Mouse (Mus musculus) myocyte (in vitro differentiated cells): ENCODE measurements around the gene Dusp27.

ENCODE experiments used
- E2F4 ChIP-seq: IDR thresholded peaks from one replicate; pipeline ENCODE4 v1.6.1; 2011; ENCODE audit warnings: mild to moderate bottlenecking, control low read depth, moderate library complexity; ENCODE audit not compliant: insufficient read depth
- POLR2A ChIP-seq: IDR thresholded peaks from one replicate; pipeline ENCODE4 v1.6.1; 2011; ENCODE audit warnings: low read depth, mild to moderate bottlenecking, control low read depth, moderate library complexity; ENCODE audit not compliant: insufficient read length
- POLR2AphosphoS2 ChIP-seq: IDR thresholded peaks from one replicate; pipeline ENCODE4 v1.6.1; 2011; ENCODE audit warnings: low read depth, control low read depth; ENCODE audit not compliant: insufficient read length

DNA sequence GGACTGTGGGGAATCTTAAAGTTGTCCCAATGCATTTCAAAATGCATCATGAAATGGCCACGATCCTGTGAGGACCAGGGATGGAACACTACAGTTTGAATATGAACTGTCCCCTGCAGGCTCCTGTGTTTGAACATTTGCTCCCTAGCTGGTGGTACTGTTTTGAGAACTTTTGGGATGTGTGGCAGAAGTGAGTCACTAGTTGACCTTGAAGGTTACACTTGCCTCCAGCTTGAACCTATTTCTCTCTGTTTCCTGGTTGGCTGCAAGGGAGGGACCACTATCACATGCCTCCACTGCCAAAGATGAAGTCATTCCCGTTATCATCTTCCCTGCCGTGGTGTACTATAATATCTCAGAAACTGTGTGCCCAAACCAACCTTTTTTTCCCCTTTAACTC, 12.7 kb downstream of the Dusp27 start:
- no peak for TF ChIP-seq POLR2AphosphoS2
- TF ChIP-seq POLR2A = no peak
- no peak for TF ChIP-seq E2F4
